Mouse (Mus musculus) liver, embryonic 14.5 days (tissue): ENCODE data around the gene Elmo1.

Experiments used
- CTCF ChIP-seq: IDR thresholded peaks from 2 replicates; pipeline ENCODE4 v1.5.1; 2016; ENCODE audit warnings: antibody characterized with exemption, low read depth, control low read depth
- EP300 ChIP-seq: IDR thresholded peaks from 2 replicates; pipeline ENCODE4 v1.6.1; 2016; ENCODE audit warnings: antibody characterized with exemption, low read depth

DNA sequence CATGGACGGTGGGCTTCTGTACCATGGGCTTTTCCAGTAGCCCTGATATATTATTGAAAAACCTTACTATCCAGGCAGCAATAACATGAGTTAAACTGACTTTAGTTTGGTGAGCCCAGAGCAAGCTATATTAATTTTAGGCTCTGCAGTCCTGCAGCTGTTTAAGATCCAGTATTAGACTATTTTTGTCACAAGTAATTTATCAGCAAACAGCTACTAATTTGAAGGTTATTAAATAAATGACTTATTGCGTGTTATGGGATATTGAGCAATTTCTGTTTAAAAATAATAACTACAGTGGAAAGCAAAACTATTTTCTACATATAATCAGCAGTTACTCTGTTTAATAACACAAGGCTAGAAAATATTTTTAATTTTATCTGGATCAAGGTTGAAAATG lies 45.0 kb upstream of the Elmo1 start:
- TF ChIP-seq CTCF (no peak), EP300 (no peak)
